Comparison of ENCODE assay signal across 23 mouse cellular contexts in the genomic region with DNA sequence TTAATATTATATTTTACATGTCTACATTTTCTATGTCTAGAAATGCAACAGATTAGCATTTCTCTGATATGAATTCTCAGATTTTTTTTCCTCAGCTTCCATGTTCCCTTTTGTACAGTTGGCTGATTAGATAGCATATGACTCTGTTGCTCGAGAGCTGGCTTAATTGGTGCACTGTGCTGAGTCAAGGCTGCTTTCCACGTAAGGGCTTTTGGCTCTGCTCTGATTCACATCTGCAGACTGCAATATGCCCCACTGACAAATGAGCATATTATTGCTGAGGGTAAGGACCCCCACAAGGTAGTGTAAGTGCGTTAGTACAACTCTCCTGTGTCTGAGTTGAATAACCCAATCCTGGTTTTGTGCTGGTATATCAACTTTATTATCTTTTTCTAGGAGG.
DNase-seq lines count a peak whose midpoint lies in the region; ATAC-seq and TF ChIP-seq lines count a peak whose summit lies in the region.
"Had no signal": no experiment of that assay in that cellular context is flagged by ENCODE, and none has a peak within 500 bp of the region (broad histone marks: within the 10 kb centered on the region; RNA-seq: fewer than 3 reads in every experiment).

No protein-coding gene starts in this region.

- 54% methylated on average over 3 of the region's 3 CpGs for WGBS in hindbrain, embryonic 15.5 days
- 74% methylated on average over 3 of the region's 3 CpGs for WGBS in hindbrain, embryonic 12.5 days
- 66% methylated on average over 3 of the region's 3 CpGs for WGBS in midbrain, postnatal 0 days
- WGBS in midbrain, embryonic 11.5 days = 84% methylated on average over 3 of the region's 3 CpGs

- H3K36me3 ChIP-seq in hindbrain, embryonic 15.5 days = no peaks in the 10 kb centered on the region
- H3K36me3 ChIP-seq in hindbrain, embryonic 12.5 days = no peaks in the 10 kb centered on the region
- H3K36me3 ChIP-seq in midbrain, postnatal 0 days (ENCODE audit: insufficient read depth, low read length) = no peaks in the 10 kb centered on the region
- no peaks in the 10 kb centered on the region for H3K36me3 ChIP-seq in midbrain, embryonic 11.5 days (ENCODE audit: control insufficient read depth, insufficient read depth, low read length)
- H3K36me3 ChIP-seq: embryonic facial prominence, embryonic 12.5 days; forebrain, embryonic 15.5 days; G1E; heart, embryonic 10.5 days had no signal

- peak; percentile 45; the same call in 1 of the 2 replicates for ATAC-seq in hindbrain, embryonic 15.5 days (ENCODE audit: low FRiP score, low read depth)
- no peak for ATAC-seq in hindbrain, embryonic 12.5 days (ENCODE audit: low FRiP score)
- no peak for ATAC-seq in midbrain, postnatal 0 days (ENCODE audit: low FRiP score)
- no peak for ATAC-seq in midbrain, embryonic 11.5 days (ENCODE audit: low FRiP score)
- ATAC-seq: CD4-positive, CD25-positive, alpha-beta regulatory T cell, adult 4 months; forebrain, embryonic 15.5 days; inflammation-experienced regulatory T-cells, adult 6 months; intestine, postnatal 0 days had no signal

- no peak overlapping the region for H3K4me2 ChIP-seq in hindbrain, embryonic 15.5 days
- H3K4me2 ChIP-seq in hindbrain, embryonic 12.5 days (replicated peaks) = no peak overlapping the region
- no peak overlapping the region for H3K4me2 ChIP-seq in midbrain, postnatal 0 days (ENCODE audit: low read depth, low read length, poor library complexity, severe bottlenecking)
- H3K4me2 ChIP-seq in midbrain, embryonic 11.5 days = no peak overlapping the region
- H3K4me2 ChIP-seq: embryonic facial prominence, embryonic 12.5 days; forebrain, embryonic 15.5 days had no signal

- 0 out of 2 replicates have a peak, but pooled peaks cover 3% of the 10 kb centered on the region for H3K9me3 ChIP-seq in hindbrain, embryonic 15.5 days
- no peaks in the 10 kb centered on the region for H3K9me3 ChIP-seq in hindbrain, embryonic 12.5 days (replicated peaks)
- no peaks in the 10 kb centered on the region for H3K9me3 ChIP-seq in midbrain, postnatal 0 days (ENCODE audit: low read length)
- H3K9me3 ChIP-seq in midbrain, embryonic 11.5 days (ENCODE audit: control insufficient read depth, low read length) = no peaks in the 10 kb centered on the region
- H3K9me3 ChIP-seq: embryonic facial prominence, embryonic 12.5 days; forebrain, embryonic 15.5 days; G1E; heart, embryonic 10.5 days had no signal

- H3K9ac ChIP-seq in hindbrain, embryonic 15.5 days = no peak overlapping the region
- H3K9ac ChIP-seq in hindbrain, embryonic 12.5 days = no peak overlapping the region
- H3K9ac ChIP-seq in midbrain, postnatal 0 days (replicated peaks; ENCODE audit: low read length, poor library complexity, severe bottlenecking) = no peak overlapping the region
- H3K9ac ChIP-seq in midbrain, embryonic 11.5 days (ENCODE audit: low read length) = no peak overlapping the region
- H3K9ac ChIP-seq: embryonic facial prominence, embryonic 12.5 days; forebrain, embryonic 15.5 days had no signal

- H3K27me3 ChIP-seq in hindbrain, embryonic 15.5 days = no peaks in the 10 kb centered on the region
- no peaks in the 10 kb centered on the region for H3K27me3 ChIP-seq in hindbrain, embryonic 12.5 days
- H3K27me3 ChIP-seq in midbrain, postnatal 0 days (ENCODE audit: insufficient read depth, low read length) = no peaks in the 10 kb centered on the region
- H3K27me3 ChIP-seq in midbrain, embryonic 11.5 days (ENCODE audit: control insufficient read depth, insufficient read depth, low read length) = no peaks in the 10 kb centered on the region
- H3K27me3 ChIP-seq: embryonic facial prominence, embryonic 12.5 days; forebrain, embryonic 15.5 days had no signal

- DNase-seq in adrenal gland, postnatal 10 days = peak; percentile 1
- no peak for DNase-seq in adrenal gland, postnatal 14 days
- DNase-seq in midbrain, postnatal 0 days (ENCODE audit: low spot score) = peak; percentile 31
- DNase-seq in midbrain, embryonic 11.5 days (ENCODE audit: low spot score, missing footprints) = no peak
- no peak for DNase-seq in kidney, postnatal 14 days
- DNase-seq: adrenal gland, postnatal 25 days; B cell, adult 2 months; cerebellum, adult 11 months; cerebellum, adult 8-10 months; cerebellum, postnatal 14 days; gastrocnemius, postnatal 10 days; heart, adult 18-20 months; heart, postnatal 10 days; heart, postnatal 4 days had no signal

- H3K4me3 ChIP-seq in hindbrain, embryonic 15.5 days = no peak overlapping the region
- H3K4me3 ChIP-seq in hindbrain, embryonic 12.5 days = no peak overlapping the region
- H3K4me3 ChIP-seq in midbrain, postnatal 0 days (ENCODE audit: low read depth, low read length) = no peak overlapping the region
- no peak overlapping the region for H3K4me3 ChIP-seq in midbrain, embryonic 11.5 days (ENCODE audit: low read depth, low read length)
- H3K4me3 ChIP-seq: embryonic facial prominence, embryonic 12.5 days; forebrain, embryonic 15.5 days; heart, embryonic 10.5 days had no signal

- no peak overlapping the region for H3K27ac ChIP-seq in hindbrain, embryonic 15.5 days (replicated peaks)
- H3K27ac ChIP-seq in hindbrain, embryonic 12.5 days = no peak overlapping the region
- H3K27ac ChIP-seq in midbrain, postnatal 0 days (ENCODE audit: low read depth, low read length) = no peak overlapping the region
- H3K27ac ChIP-seq in midbrain, embryonic 11.5 days (ENCODE audit: low read depth, low read length) = no peak overlapping the region
- H3K27ac ChIP-seq: embryonic facial prominence, embryonic 12.5 days; forebrain, embryonic 15.5 days; heart, embryonic 10.5 days had no signal

- TF ChIP-seq CTCF in midbrain, postnatal 0 days (IDR thresholded peaks at IDR 0.05) = no peak

- H3K4me1 ChIP-seq in hindbrain, embryonic 15.5 days (replicated peaks) = no peaks in the 10 kb centered on the region
- no peaks in the 10 kb centered on the region for H3K4me1 ChIP-seq in hindbrain, embryonic 12.5 days
- H3K4me1 ChIP-seq in midbrain, postnatal 0 days (ENCODE audit: insufficient read depth, low read length) = no peaks in the 10 kb centered on the region
- no peaks in the 10 kb centered on the region for H3K4me1 ChIP-seq in midbrain, embryonic 11.5 days (ENCODE audit: control insufficient read depth, insufficient read depth, low read length)
- H3K4me1 ChIP-seq: embryonic facial prominence, embryonic 12.5 days; forebrain, embryonic 15.5 days; heart, embryonic 10.5 days had no signal

Comparison
In these comparisons a context has a peak if more than half of its experiments do, and no peak if none do; other contexts are left out.
1. DNase-seq: peak in adrenal gland, postnatal 10 days (single experiment) and midbrain, postnatal 0 days (single experiment); none in adrenal gland, postnatal 14 days (single experiment), midbrain, embryonic 11.5 days (single experiment) and kidney, postnatal 14 days (single experiment).